Mouse (Mus musculus) embryo, embryonic 11.5 days (tissue): ENCODE results near the gene Snx15.

Experiments used
- DNase-seq: peaks from one replicate; pipeline ENCODE4 v3.0.0-alpha.2; 2012; ENCODE audit warnings: low read depth, low spot score

Gene Snx15

DNA sequence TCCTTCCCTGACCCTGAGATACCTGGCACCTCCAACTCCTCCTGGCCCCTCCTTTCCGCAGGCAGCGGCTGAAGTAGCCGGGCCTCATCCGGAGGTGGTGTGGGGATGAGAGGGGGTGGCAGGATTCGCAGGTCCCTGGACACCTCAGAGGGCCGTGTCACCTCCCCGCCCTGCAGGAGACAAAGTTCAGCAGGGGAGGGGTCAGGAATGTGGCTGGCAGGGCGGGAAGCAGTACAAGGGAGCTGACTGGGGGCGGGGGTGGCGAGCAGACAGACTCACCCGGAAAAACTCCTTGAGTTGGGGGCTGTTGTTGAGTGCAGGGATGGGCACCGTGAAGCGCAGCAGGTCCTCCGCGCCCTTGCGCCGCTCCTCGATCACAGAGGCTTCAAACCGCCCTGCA, 6.3 kb downstream of the Snx15 start:
- DNase-seq = no peak

DNA sequence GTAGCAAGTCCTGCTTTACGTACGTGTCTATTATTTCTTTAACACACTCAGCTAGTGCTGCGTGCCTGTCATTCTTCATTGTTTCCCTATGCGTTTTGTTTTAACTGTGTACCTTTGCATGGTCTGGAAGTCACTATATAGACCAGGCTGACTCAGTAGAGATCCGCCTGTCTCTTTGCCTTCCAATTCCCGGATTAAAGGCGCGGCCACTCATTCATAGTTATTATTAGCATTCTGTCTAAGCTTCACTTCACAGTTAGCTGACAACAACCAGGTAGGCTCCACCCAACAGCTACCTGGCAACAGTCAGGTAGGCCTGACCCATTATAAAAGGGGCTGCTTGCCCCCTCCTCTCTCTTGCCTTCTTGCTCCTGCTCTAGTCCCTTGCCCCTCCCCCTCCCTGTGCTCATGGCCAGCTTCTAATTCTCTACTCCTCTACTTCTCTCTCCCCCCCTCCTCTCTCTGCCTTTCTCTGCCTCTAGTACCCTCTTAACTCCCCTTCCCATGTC, 9.4 kb downstream of the Snx15 start:
- DNase-seq = no peak

DNA sequence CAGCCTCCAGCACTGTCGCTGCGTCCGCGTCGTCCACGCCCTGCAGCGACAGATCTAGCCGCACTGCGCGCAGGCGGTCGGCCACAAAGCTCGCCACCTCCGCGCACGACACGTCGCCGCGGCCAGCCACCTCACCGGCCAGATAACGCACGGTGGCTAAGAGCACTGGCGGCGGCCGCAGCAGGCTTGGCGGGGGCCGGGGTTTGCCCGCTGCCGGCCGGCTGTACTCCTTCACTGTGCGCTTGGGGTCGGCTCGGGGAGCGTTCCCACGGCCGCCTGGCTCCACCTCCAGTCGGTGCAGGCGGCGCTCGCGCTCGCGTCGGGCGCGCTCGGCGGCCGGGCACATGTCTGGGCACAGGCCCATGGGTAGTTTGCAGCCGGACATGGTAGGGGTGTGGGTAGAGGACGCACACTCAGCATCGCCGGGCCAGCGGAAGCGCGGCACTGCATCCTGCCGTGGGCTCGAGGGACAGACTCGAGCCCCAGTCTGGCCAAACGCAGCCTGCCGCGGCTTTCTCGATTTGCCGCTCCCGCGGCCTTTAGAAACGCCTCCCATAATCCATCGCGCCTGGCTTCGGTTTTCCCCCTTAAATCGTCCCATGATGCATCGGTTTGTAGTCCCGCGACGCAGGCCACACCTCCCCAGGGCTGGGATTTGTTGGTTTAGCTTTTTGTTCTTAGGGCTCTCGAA, 10.0 kb downstream of the Snx15 start, which contains the start of gene Sac3d1:
Gene Sac3d1 (minus strand): TSS at position 665 of the 691 bp plus-strand sequence.
- DNase-seq = peak; percentile 91

DNA sequence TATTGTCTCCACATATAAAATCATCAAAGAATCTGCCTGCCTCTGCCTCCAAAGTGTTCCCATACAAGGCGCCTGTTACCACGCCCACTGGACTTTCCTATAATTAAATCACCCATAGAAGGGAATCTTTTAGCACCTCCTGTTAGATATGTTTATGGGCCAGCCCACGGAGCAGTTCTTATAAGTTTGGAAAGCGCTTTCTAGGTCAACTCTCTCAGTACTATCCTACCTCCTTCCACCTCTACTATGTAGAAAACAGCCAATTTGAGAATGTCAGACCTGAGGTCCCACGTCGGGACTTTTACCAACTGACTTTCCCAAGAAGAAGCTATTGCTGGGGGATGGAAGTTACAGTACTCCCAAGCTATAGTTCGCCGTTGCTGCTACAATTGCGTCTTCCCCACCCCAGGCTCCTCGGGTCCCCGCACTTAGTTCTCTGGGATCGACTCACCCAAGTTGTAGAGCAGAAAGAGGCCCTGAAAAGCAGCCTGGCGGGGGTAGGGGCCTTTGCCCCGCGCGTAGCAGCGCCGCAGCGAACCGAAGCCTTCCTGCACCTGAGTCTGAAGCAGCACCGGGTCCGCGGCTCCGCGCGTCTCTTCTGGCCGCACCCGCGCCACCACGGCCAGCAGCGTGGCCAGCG, 10.6 kb downstream of the Snx15 start:
- no peak for DNase-seq

DNA sequence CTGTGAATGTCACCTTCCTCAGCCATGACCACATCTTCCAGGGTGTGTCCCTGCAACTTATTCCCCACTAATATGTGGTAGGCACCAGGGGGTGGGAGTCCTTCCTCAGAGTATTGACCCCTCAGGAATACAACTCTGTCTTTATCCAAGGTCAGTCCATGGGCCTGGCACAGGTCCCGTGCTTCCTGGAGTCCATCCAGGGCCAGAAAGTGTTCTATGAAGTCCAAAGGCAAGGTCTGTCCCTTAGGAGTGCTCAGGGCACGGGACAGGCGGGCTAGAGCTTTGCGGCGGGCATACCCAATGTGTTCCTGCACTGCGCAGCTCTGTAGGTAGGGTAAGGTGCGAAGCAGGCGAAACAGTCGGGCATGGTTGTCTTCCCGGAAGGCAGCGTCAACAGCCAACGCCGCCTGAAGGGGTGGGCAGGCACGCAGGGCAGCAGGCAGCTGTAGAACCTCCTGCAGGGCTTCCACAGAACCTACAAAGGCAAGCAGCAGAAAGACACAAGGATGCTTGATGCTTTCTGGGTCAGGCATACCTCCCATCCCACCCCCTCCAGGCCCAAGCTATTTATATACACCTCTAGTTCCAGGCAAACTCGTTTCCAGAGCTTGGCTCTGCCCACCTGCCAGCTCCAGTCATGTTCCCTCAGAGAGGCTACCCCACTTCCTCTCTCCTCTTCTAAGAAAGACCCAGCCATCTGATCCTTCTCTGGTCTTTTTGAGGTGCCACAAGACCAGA, 11.8 kb downstream of the Snx15 start:
- no peak for DNase-seq

DNA sequence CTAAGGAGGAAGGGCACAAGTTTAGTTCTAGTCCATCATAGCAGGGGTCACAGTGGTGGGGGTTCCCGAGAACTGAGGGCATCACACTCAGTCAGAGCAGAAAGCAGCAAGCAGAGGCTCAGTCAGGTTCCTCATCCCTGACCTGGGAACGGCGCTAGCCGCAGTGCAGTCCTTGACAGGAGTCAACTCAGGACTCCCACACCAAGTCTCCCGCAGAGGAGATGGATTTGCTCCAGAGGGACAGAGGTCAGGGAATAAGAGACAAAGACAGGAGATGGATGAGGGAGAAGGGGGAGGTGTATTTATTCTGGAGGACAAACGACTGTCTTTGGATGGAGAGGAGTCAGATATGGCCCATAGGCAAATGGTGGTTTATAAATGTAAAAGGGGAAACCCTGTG, 15.0 kb downstream of the Snx15 start:
- DNase-seq = no peak

DNA sequence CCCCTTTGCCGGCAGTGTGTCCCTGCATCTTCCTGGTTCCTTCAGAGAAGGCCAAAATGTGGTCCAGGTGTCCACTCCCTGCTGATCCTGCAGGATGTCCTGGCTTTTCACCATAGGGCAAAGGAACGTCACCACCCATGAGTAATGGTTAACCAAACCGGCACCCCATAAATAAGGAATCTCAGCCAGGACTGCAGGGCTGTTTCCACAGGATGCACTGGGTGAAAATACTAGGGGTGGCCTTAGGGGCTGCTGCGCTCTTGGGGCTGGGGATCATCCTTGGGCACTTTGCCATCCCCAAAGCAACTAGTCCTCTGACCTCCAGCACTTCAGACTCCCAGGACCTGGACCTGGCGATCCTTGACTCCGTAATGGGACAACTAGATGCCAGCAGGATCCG, 22.5 kb downstream of the Snx15 start, which contains the start of gene Naaladl1:
Gene Naaladl1 (plus strand): TSS at position 197 of the 400 bp plus-strand sequence.
- no peak for DNase-seq

DNA sequence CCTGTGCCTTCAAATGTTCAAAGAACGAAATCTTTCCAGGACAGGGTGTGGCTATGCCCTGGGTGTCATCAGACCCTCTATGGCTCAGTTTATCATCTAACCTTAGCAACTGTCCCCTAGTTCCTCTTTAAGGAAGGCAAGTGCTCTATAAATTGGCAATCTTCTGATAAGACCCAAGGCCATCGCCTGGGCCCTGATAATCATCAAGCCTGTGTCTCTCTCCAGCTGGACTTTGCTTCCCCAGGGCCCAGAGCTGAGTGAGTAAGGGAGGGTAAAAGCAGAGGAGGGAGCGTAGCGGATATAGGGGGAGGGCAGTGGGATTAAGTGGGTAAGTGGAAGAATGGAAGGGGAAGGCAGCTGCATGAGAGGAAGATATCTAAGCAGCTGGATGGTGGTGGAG, 23.6 kb downstream of the Snx15 start:
- DNase-seq = no peak

DNA sequence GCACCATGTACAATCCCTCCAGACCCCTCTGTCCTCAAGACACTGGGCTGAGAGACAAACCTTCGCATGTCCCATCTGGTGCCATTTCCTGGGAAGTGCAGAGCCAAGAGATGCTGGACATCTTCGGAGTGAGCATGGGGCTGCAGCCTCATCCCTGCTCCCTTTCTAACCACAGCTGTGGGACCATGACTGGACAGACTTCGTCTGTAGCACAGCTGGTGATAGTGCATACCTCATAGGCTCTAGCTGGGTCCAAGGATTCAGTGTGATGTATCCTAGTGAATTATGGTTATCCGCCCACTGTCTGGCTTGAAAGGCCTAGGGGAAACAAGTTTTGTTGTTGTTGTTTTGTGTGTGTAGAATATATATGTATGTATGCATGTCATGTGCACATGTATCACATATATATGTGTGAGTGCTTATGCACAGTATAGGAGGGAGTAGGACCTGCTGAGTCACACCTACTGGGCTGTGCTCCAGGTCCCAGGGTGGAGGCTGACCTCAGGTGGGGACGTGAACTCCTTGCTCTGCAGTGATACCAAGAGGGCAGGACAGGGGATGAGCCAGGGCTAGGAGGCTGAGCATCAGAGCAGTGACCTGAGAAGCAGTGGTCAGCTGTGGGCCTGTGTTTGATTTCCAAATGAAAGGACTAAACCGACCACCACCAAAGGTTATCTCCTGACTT, 25.8 kb downstream of the Snx15 start:
- no peak for DNase-seq

DNA sequence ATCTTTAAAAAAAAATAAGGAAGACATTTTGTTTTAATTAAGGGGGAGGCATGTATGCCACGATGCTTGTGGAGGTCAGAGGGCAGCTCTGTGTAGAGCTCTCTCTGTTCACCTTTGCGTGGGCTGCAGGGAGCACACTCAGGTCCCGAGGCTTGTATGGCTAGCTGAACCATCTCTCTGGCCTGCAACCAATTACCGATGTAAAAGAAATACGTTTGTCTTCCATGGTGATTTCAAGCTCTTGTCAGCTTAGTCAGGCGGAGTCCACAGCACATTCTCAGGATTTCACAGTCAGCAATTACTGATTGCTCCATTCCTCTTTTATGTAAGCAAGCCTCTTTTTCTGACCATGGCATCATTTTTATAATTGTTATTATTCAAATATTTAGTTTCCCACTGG, 26.9 kb downstream of the Snx15 start:
- no peak for DNase-seq

DNA sequence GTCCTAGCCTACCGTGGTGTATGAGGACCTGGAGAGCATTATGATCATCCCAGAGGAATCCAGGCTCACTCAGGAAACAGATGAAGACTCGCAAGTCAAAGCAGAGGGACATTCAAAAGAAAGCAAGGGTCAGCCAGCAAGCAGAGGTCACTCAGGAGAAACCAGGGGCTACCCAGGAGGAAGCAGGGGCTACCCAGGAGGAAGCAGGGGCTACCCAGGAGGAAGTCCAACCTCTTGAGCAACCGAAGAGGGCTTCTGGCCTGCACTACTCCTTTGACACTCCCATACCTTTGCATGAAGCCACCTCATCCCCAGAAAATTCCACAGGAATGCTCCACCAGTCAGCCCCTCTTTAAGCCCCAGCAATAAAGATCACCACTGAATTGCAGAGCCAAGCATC, 30.3 kb downstream of the Snx15 start:
- no peak for DNase-seq

DNA sequence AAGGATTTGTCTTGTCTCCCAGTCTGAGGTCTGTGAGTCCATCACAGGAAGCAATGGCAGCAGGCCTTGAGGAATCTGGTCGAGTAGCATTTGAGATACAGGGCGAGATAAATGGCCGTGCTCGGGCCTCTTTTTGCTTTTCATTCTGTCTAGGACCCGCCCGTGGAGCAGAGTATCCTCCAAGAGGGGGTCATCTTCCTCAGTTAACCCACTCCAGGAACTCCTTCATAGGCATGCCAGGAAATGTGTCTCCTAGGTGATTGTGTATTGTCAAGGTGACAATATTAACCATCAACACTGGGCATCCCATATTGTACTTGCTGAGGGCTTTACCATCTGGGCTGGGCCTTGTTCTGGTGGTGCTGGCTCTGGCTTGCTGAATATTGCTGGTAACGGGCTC, 34.0 kb downstream of the Snx15 start, which contains the start of gene AC131692.1:
Gene AC131692.1 (plus strand): TSS at position 301 of the 400 bp plus-strand sequence.
- no peak for DNase-seq

DNA sequence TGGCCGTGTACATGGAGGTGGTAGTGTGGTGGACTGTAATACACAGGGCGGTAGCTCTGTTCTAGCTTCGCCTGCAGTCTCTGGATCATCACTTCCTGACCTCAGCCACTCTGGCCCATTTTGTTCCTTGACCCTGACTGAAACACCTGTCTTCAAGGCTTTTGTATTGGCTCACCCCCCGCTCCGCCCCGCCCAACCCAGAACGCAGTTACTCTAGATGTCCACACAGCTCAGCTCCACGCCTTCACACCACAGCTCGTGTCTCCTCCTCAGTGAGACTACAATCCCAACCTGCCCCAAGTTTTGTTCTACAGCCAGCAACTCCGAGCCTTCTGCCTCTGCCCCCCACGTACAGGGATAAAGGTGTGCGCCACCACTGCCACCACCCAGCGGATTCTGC, 39.3 kb downstream of the Snx15 start:
- DNase-seq = no peak

DNA sequence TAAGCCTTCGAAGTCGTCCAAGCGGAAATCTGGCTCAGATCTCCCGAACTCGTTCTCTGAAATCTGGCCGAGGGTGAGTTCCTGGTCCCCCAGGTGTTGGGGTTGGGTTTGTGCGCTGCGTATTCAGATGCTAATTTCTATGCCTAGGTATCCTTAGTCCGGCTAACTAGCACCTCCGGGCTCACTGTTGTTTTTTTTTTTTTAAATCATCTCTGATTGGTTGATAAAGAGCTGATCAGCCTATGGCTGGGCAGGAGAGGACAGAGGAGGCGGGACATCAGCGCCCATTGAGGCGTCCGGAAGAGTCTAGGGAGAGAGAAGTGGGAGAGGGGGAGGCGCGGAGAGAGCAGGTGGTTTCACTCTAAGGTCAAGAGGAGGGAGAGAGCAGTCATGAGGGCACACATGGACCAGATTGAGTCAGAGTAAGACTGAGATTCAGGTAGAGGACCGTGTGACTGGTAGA, 42.7 kb downstream of the Snx15 start:
- DNase-seq = peak; percentile 55

DNA sequence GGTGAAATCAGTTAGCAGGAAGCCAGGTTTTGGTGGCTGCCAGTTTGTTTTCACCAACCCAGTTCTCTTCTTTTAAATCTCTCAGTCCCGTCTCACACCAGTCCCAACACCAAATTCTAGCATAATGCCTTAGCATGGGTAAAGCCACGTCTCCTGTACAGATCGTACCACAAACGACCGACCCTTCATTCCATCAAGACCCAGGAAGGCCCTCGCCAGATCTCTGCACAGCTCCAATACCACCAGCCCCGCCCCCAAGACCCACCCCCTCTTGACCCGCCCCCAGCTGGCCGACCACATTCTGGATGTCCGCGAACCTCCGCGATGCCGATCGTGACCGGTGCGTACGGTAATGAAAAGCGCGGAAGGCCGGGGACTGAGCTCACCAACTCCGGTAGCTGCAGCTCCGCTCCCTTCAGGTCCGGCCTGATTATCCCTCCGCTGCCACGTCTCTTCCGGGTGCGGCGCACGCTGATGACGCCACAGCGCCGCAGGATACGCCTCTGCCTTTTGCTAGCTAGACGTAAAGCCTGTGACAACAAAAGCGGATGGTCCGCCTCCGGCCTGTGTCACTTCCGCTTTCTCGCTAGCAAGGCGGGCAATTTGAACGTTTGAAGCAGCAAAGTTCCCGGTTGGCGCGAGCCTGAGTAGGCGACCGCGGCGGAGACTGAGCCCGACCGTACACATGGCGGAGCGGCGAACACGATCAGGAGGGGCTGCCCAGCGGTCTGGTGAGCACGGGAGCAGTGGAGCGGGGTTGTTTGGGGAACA, 43.4 kb downstream of the Snx15 start, which contains the start of the genes Zfpl1 and Cdca5:
Gene Zfpl1 (minus strand): TSS at position 479 of the 771 bp plus-strand sequence.
Gene Cdca5 (plus strand): TSS at position 506 of the 771 bp plus-strand sequence.
- peak; percentile 98 for DNase-seq

DNA sequence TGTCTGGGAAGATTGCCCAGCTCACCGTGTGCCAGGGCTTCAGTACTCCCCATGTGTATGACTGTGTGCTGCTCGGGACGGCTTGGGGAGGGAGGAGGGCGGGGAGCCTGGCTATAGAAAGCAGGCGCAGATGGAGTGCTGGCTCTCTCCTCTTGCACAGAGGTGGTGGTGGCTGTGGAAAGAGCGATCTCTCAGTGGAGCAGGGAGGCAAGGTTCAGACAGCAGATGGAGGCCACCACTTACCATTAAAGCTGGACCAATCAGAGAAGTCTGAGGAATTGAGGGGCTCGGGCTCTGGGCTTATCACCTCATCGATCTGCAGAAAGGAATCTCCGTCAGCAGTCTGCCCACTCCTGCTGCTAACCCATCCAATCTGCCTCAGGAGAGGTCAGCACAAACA, 45.9 kb downstream of the Snx15 start, which contains the start of gene Gm28374:
Gene Gm28374 (minus strand): TSS at position 101 of the 400 bp plus-strand sequence.
- DNase-seq = no peak

DNA sequence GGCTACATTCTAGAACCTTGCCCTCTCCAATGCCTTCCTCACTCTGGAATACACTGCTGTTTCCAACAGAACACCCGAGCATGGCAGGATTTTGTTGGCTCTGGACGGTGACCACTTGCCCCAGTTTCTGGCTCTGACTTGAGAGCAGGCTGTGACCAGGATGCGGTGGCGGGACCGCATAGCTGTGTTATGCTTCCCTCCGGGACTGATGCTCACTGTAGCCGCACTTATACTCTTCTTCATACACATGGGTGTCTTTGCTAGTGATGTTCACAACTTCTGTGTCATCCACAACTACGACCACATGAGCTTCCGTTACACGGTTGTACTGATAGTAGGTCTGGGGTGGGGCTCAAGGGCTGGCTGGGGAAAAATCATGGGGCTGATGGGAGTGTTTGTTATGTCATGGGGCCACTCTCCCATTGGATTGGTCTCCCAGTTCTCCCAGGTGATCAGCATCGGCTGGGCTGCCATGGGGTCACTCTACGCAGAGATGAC, 48.1 kb downstream of the Snx15 start, which contains the start of gene Tmem262:
Gene Tmem262 (plus strand): TSS at position 51 of the 498 bp plus-strand sequence.
- no peak for DNase-seq

DNA sequence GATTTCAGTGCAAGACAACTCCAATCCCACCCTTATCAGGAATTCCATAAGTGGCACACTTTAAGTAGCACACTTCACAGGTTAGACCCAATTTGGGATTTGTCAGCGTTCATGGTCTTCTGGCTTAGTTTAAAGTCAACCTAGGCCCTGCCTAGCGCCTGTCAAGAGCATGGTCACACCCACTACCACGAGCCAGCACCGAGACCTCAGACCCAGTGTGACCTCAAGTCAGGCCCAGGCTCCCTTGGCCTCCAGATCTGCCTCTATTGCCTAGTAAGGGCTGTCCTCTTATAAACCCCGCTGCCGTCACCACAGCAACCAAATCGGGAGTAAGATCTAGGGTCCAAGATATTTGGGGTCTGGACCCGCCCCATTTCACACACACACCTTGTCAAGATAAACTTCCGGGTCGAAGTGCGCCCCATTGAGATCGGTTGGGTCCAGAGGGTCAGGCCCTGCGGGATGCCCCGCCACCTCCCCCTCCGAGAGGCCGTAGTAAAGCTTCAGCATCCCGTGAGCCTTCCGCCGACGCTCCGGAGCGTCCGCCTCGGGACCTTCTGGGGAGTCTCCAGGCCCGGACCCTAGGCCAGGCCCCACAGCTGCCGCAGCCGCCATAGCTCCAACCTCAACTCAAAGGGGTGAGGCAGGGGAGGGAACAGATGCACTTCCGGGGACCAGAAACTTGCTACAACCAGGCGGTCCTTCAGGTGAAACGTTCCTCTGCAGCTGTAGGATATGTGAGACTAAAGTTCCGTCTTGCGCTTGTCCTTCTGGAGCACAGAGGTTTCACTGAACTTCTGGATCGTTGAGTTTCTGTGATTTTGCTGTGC, 51.3 kb downstream of the Snx15 start, which contains the start of gene Vps51:
Gene Vps51 (minus strand): TSS at position 668 of the 830 bp plus-strand sequence.
- DNase-seq = peak; percentile 81

DNA sequence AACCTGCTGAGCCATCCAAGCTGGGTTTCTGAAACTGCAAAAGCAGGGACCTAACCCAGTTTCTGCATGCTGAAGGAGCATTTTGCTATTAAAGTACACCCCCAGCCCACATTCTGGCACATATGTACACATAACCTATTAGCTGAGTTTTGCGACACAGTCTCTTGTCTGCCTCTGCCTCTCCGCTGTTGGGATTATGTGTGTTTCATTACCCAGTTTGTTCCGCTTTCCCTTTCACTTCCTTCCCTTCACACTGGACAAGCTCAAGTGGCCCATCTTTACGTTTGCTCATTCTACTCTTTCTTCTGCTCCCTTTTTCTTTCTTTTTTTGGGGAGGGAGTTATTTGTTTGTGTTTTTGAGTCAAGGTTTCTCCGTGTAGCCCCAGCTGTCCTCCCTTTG, 54.2 kb downstream of the Snx15 start:
- DNase-seq = no peak
